Mouse (Mus musculus) bone marrow, adult 2 months (tissue): ENCODE measurements around the gene Cd3eap.

Experiments
- CTCF ChIP-seq: fragments of 200-500 bp; IDR thresholded peaks from 2 replicates; pipeline ENCODE4 v1.5.1; 2011; ENCODE audit warnings: low read length, control low read depth; ENCODE audit not compliant: control insufficient read depth, insufficient read depth
- POLR2A ChIP-seq: fragments of 200-500 bp; IDR thresholded peaks from 2 replicates; pipeline ENCODE4 v1.6.1; 2011; ENCODE audit warnings: low read depth, mild to moderate bottlenecking, control low read depth, low read length, borderline replicate concordance; ENCODE audit not compliant: control insufficient read depth

DNA sequence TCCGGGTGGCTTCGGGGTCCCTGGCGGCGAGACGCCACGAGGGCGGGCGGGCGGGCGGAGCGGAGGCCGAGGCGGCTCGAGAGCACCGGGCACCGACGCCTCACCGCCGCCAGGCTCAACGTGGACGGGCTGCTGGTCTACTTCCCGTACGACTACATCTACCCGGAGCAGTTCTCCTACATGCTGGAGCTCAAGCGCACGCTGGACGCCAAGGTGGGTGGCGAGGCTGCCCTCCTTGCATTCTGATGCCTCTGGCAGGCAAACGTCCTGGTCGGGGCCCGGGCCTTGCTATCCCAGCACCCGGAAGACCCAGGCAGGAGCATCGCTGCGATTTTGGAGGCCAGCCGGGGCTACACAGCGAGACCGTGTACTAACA lies 22.9 kb upstream of the Cd3eap start:
- TF ChIP-seq POLR2A: no peak
- TF ChIP-seq CTCF: no peak
